Mouse (Mus musculus) cerebellum, adult 11 months (tissue): ENCODE results near the gene H13.
"Not testable (repeated sequence)": the region's sequence is repeated elsewhere in the genome, so short reads cannot be mapped to it uniquely, and the experiment has no call there.

Experiments used
- DNase-seq: peaks from one replicate; pipeline ENCODE4 v3.0.0; 2022

H13 gene

GRCm38 (mm10) chr2:152666191-152666590 is 3.1 kb upstream of the H13 start:
- not testable (repeated sequence) for DNase-seq

- no peak for DNase-seq
These were observed 601 bp downstream of the H13 start for GRCm38 (mm10) chr2:152669639-152670484.

- DNase-seq = no peak
These were observed 1.9 kb downstream of the H13 start for GRCm38 (mm10) chr2:152670983-152671641.

GRCm38 (mm10) chr2:152671642-152671999 is 2.4 kb downstream of the H13 start:
- DNase-seq = no peak

- no peak for DNase-seq
These were observed 2.9 kb downstream of the H13 start for GRCm38 (mm10) chr2:152672166-152672565.

GRCm38 (mm10) chr2:152674148-152674547 is 4.9 kb downstream of the H13 start:
- no peak for DNase-seq

- no peak for DNase-seq
These were observed 6.1 kb downstream of the H13 start for GRCm38 (mm10) chr2:152675252-152675791.

GRCm38 (mm10) chr2:152678302-152678701 is 9.0 kb downstream of the H13 start:
- no peak for DNase-seq

GRCm38 (mm10) chr2:152678925-152679324 is 9.7 kb downstream of the H13 start:
- DNase-seq = no peak

GRCm38 (mm10) chr2:152679701-152680355 is 10.6 kb downstream of the H13 start:
- no peak for DNase-seq

GRCm38 (mm10) chr2:152683086-152683485 is 13.8 kb downstream of the H13 start:
- no peak for DNase-seq

GRCm38 (mm10) chr2:152686399-152686798 is 17.1 kb downstream of the H13 start:
- no peak for DNase-seq

GRCm38 (mm10) chr2:152686806-152687267 is 17.6 kb downstream of the H13 start, which contains the start of gene Mcts2:
TSS of gene Mcts2 (plus strand) at chr2:152687035.
- DNase-seq = peak; percentile 93

- DNase-seq = no peak
These were observed 22.4 kb downstream of the H13 start for GRCm38 (mm10) chr2:152691564-152692217.

- DNase-seq = peak; percentile 65
These were observed 24.0 kb downstream of the H13 start for GRCm38 (mm10) chr2:152693233-152693632.

- DNase-seq = no peak
These were observed 24.5 kb downstream of the H13 start for GRCm38 (mm10) chr2:152693735-152694134.

- DNase-seq = no peak
These were observed 25.4 kb downstream of the H13 start for GRCm38 (mm10) chr2:152694708-152695107.

- no peak for DNase-seq
These were observed 26.8 kb downstream of the H13 start for GRCm38 (mm10) chr2:152696016-152696415.

GRCm38 (mm10) chr2:152696476-152697164 is 27.4 kb downstream of the H13 start:
- peak; percentile 93 for DNase-seq

- peak; percentile 39 for DNase-seq
These were observed 30.9 kb downstream of the H13 start for GRCm38 (mm10) chr2:152700138-152700537.

- DNase-seq = peak; percentile 56
These were observed 31.5 kb downstream of the H13 start for GRCm38 (mm10) chr2:152700725-152701124.
